Mouse (Mus musculus) testis, postnatal 14 days (tissue): Measurements from ENCODE around the gene Ndn.

ENCODE experiments used
- DNase-seq: peaks from one replicate; pipeline ENCODE4 v3.0.0; 2021; ENCODE audit warnings: low spot score

Gene Ndn

GRCm38 (mm10) chr7:62346269-62346668 lies at the start of gene Ndn:
Gene Ndn, plus strand, starts transcription at chr7:62346569.
- DNase-seq, result no peak

DNA sequence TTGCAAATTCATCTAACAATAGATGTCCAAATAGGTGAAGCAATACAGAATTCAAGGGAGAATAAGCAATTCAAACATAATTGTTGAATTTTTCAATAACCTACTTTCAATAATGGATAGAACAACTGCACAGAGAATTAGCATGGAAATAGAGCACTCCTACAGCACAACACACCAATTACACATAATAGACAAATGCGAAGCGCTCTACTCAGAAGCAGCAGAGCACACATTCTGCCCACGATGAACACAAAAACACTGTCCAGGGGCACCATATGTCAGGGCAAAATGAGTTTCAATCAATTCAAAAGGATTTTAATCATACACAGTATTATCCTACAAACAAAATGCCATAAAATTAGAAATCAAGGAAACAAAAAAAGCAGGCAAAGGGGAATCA lies 43.9 kb upstream of the Ndn start:
- no peak for DNase-seq

DNA sequence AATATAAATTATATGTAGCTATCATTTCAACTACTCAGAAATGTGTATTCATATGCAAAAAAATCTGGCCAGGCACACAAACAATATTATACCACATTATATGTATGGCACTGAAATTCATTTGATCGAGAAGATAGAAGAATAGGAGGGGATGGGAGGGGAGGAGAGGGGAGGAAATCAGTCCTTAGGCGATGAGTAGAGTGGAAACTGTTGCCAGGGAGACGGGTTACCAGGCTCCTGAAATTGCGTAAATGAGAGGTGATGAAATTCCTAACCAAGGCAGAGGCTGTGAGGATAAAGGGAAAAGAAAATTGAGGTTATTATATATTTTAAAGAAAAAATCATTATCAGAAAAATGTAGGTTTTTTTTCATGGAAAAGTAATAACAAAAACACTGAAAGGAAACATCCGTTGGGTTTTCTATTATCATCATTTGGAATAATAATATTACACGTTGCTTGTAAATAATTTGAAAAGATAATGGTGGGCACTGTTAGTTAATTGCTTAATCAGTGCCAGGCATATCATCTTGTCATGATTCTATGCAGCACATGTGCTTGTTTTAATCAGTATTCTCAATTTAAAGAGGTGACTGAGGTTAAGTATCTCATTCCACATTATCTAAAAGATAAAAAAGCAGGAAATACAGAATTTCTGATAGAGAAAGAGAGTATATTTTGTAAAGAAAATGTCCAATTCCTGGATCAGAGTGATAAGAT lies 39.3 kb upstream of the Ndn start:
- DNase-seq, result no peak

DNA sequence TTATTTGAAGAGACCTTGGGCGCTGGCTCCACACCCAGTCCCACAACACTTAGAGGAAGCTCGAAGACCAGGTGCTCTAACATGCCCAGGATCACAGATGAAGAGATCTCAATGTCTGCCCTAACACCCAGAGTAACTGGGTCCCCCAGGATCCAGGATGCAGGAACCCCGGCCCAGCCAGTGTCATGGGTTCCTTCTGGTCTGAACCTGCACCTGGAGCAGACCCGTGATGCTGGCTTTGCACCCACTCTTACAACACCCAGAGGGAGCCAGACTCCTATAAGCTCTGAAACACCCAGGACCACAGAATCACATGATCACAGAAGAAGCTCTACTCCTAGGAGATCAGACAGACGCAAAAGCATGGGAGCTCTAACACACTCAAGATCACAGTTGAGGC lies 29.6 kb upstream of the Ndn start:
- no peak for DNase-seq

GRCm38 (mm10) chr7:62345411-62345810 lies 958 bp upstream of the Ndn start:
- peak; percentile 18 for DNase-seq

DNA sequence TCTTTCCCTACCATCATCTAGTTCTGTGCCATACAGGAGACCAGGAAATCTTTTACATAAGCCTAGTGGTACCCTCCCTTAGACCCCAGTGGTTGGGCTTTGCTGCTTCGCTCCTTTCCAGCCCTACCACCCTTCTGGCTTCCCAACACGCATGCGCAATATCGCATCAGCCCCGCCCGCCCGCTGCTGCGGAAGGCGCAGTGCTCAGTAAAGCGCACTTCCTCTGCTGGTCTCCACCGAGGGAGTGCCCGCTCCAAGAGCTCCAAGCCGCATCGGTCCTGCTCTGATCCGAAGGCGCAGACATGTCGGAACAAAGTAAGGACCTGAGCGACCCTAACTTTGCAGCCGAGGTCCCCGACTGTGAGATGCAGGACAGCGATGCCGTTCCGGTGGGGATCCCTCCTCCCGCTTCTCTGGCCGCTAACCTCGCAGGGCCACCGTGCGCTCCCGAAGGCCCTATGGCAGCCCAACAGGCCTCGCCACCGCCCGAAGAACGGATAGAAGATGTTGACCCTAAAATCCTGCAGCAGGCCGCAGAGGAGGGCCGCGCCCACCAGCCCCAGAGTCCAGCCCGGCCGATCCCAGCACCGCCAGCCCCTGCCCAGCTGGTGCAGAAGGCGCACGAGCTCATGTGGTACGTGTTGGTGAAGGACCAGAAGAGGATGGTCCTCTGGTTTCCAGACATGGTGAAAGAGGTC lies 1.9 kb downstream of the Ndn start:
- peak; percentile 82 for DNase-seq

DNA sequence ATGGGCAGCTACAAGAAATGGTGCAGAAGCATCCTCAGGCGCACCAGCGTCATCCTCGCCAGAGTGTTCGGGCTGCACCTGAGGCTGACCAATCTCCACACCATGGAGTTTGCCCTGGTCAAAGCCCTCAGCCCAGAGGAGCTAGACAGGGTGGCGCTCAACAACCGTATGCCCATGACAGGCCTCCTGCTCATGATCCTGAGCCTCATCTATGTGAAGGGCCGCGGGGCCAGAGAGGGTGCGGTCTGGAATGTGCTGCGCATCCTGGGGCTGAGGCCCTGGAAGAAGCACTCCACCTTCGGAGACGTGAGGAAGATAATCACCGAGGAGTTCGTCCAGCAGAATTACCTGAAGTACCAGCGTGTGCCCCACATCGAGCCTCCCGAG lies 2.4 kb downstream of the Ndn start:
- DNase-seq, result no peak

GRCm38 (mm10) chr7:62351266-62351665 lies 4.9 kb downstream of the Ndn start:
- no peak for DNase-seq

DNA sequence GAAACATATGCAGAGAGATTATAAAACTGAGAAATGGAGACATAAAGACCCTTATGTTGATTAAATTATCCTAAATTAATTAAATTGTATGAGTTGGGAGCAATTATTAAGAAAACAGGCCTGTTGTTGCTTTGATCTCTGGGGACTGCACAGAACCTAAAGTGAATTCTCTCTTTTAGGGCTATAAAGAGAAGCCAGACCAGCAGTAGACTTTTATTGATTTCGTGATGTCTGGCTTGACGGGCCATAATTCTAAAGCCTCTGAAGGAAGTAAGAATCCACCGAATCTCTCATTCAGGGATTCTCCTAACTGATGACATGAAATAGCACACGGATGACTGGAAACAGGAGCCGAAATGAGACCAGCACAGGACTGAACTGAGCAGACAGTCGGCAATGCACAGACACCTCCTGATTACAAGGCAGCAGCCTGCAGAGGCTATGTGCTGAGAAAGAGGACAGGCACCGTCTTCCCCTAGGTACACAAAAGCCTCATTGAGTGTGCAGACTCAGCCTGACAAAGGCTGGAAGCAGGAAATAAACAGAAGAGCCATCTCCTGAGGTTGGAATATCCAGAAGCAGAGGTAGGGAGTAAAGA lies 18.8 kb downstream of the Ndn start:
- no peak for DNase-seq

GRCm38 (mm10) chr7:62366730-62367129 lies 20.4 kb downstream of the Ndn start:
- DNase-seq, result no peak

GRCm38 (mm10) chr7:62375658-62376057 lies 29.3 kb downstream of the Ndn start:
- no peak for DNase-seq

GRCm38 (mm10) chr7:62376510-62377304 lies 30.3 kb downstream of the Ndn start, which contains the start of gene Magel2:
Gene Magel2, plus strand, starts transcription at chr7:62377010.
- DNase-seq, result peak; percentile 5

GRCm38 (mm10) chr7:62377313-62377712 lies 30.9 kb downstream of the Ndn start:
- DNase-seq, result no peak

DNA sequence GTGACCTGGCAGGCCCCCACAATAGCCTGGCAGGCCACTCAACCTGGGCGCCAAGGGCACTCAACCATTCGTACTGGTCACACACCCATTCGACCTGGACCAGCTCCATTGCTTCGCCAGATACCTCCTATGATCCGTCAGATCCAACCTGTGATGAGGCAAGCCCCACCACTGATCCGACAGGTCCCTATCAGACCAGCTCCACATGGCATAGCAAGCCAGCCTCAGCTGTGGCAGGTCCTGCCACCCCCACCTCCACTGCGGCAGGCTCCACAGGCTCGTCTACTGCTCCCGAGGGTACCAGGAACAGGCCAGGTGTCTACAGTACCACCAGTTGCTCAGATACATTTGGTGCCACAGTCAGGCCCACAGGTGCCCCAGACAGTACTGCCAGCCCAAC lies 32.2 kb downstream of the Ndn start:
- DNase-seq, result no peak

GRCm38 (mm10) chr7:62382391-62382790 lies 36.0 kb downstream of the Ndn start:
- DNase-seq, result peak; percentile 6

DNA sequence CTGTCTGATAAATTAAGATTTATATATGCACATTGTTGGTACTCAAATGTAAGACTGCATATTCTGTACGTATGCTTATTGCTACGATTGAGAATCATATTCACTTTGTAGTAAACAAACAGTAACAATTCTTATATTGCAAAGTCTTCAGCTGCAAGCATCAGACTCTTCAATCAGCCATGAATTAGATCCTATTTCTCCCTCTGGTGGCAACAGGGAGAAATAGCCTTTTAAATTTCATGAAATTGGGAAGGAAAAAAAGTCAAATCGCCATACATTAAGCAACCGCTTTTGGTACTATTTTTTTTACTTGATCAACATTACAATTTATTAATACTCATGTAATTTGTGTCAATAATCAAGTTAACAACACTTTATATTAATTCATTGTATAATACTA lies 41.9 kb downstream of the Ndn start:
- no peak for DNase-seq

GRCm38 (mm10) chr7:62392202-62392601 lies 45.8 kb downstream of the Ndn start:
- no peak for DNase-seq
